Mouse (Mus musculus) layer of hippocampus, postnatal 14 days (tissue): ENCODE measurements around the gene Usp48. TPM values are rescaled to one million over a fixed set of nuclear protein-coding genes. Genes with fewer than 3 reads are reported as not detected.

Experiments
- DNase-seq, 2 experiments: peaks; one replicate each; pipeline ENCODE4 v3.0.0; 2021 to 2022; ENCODE audit warnings: low spot score in 2 of 2, mixed read lengths in 1 of 2
- total RNA-seq, 2 experiments: library from RNA; stranded (reverse); gene quantifications; 2 replicates each; pipeline ENCODE4 v1.2.3; 2021

Usp48 gene
- total RNA-seq, 2 experiments from 2014 or later, result 116 to 131 TPM

DNA sequence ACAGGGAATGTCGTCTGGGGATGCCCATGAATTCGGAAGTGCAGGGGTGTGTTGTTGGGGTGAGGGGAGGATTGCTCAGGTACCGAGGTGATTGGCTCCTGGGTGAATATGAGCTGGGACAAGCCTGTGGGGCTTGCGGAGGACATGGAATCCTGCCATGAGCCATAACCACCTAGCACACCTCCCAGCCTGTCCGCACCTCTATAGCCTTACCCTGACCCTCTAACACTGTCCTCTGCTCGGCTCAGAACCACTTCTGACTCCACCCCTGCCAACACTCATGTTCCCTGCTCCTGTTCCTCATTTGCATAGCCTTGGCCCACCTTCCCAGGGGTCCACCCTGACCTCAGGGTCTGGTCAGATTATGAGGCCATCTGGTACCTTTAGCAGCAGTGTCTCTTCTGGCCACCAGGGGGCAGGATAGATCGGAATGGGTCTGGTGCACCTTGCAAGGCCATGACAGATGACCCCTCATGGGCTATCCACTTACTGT lies 89.5 kb downstream of the Usp48 start:
- no peak for DNase-seq

DNA sequence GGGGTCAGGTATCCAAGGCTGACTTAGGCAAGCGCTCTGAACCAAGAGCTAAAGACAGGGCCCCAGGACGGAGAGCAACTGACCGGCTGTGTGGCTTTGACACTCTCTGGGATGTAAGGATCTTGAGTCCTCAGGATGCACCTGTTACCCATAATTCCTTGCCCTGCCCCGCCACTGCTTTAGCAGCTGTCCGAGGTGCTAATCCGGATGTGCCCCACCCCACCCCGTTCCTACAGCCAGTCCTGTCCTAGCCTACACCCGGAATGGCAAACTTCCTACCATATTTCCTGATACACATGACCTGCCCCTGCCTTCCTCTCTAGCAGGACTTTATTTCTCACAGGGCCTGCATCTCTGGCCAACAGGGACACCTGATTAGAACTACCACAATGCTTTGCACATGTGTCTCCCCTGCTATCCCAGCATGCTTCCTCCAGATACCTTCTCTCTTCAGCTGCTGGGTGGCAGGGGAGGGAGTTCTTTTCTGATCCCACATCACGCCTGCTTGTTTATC lies 91.3 kb downstream of the Usp48 start:
- DNase-seq, result no peak

DNA sequence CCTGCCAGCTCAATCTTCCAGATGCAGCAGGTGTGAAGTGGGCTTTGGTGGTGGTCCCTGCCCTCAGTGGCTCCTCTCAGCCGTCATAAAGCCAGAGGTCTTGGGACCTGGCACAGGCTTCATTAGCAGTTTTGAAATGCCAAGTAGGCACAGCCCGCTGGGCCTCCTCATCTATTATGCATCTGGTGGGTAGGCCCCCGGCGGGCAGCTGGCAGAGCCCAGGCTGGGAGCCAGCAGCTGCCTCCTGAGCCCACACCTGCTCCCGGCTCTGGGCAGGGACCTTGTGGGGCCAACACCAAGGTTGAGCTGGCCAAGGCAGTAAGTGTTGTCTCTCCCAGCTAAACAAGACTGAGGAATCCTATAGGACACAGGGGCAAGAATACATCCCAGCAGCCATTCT lies 92.7 kb downstream of the Usp48 start:
- no peak for DNase-seq

DNA sequence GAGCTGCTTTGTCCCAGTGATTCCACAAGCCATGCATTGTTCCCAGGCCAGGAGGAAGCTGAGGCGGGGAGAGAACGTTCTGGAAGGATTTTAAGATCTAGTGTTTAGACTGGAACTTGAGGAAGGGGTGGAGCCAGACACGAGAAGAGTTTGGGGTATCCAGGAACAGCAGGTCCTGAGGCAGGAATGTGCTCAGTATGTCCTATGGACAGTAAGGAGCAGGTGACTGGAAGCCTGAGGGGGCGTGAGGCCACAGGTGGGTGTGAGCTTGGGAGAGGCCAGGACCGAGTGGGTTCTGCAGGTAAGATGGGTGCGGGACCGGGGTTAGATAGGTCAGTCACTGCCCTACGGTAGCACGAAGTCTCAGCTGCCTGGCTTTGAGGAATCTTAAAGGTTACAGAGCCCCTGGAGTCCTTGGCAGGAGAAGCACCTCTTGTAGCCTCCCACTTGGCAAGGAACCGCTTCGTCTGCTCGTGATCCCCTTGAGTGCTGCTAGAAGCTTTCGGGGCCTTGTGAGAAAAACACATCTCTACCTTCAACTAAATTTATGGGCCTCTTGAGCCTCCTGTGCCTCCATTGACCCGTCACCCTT lies 93.8 kb downstream of the Usp48 start:
- DNase-seq, result no peak

DNA sequence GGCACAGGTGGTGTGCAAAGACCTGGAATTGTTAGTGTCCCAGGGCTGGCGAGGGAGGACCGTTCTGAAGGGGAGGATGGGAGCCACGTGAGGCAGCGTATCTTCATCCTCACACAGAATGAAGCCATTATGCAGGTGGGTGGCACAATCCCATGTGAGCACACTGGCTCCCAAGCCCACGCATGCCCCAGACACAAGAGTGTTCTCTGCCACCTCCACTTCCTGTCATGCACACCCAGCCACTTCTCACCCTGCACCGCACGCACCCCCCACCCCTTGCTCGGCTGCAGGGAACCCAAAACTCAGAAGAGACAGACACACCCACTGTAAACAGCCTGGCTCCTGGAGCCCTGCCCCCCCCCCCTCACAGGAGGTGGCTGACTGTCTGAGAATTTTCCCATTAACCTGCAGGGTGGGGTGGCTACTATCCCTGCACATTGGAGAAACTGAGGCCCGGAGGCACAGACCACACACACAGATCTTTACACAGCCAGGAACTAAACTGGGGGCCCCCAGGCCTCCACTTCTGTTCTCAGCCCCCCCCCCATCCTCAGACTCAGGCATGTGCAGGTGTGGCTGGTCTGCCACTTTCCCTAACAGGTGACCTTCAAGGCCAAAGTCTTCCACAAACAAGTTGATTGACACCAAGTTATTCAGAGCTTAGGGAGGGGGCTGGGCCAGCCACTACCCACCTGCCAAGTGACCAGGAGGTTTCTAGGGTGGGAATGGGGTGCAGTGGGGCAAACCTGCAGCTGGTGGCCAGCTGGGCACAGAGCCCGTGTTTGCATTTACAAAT lies 98.8 kb downstream of the Usp48 start:
- no peak for DNase-seq

DNA sequence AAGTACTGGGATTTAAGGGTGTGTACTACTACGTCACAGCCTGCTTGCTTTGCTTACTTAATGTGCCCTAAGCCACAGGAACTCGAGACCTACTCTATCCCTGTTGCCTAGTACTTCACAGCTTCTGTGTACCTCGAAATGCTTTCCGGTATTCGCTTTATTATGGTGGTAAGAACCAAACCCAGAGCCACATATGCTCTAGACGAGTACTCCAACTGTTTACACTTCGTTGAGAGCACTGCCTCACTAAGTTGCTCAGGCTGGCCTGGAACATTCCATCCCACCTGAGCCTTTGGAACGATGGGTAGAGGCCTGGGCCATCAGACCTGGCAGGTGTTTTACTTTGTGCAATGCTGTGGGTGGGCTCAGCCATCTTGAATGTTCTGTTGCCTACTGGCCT lies 101.7 kb downstream of the Usp48 start:
- no peak for DNase-seq

DNA sequence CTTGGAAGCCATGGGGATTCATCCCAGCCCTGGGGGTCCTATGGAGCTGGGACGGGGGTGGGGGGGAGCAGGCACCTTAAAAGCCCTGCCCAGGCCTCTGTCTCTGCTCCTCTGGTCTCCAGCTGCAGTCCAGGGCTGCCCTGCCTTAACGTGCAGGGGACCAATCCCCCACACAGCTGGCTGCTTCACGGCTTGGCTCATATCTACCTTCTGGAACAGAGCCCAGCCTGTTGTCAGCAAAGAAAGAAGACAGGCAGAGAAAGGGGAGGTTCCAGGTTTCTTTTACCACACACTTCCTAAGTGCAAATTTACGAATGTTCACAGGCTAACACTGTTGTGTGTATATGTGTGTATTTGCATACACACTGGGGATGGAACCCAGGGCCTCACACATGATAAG lies 102.3 kb downstream of the Usp48 start:
- no peak for DNase-seq

DNA sequence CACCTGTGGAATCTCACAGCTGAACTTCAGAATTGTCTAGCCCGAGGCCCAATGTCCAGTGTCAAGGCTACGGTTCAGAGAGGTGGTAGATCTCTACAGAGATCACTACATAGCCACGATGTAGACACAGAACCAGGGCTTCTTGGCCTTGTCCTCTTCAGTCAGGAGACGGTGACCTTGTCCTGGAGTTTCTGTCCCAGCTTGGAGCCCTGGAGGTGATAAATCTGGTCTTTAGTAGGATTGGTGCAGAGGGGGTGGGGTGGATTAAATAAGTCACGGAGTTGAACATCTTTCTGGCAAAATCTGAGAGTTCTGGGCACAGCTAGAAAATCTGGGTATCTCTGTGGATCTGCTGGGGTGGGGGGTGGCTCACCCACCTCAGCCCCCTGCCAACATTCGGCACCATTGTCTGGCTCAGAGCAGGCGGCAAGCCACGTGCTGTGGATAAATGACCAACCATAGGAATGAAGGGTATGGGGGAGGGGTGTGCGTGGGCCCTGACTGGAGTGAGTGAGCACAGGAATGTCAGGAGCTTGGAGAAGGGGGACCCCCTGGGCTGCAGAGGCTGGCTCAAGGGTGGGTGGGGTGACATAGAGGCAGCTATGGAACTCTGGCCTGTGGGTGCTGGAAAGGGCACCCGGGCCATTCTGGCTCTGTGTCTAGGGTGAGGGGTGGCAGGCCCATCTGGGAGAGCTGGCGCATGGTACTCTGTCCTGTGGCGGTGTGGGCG lies 103.8 kb downstream of the Usp48 start:
- DNase-seq, result no peak

DNA sequence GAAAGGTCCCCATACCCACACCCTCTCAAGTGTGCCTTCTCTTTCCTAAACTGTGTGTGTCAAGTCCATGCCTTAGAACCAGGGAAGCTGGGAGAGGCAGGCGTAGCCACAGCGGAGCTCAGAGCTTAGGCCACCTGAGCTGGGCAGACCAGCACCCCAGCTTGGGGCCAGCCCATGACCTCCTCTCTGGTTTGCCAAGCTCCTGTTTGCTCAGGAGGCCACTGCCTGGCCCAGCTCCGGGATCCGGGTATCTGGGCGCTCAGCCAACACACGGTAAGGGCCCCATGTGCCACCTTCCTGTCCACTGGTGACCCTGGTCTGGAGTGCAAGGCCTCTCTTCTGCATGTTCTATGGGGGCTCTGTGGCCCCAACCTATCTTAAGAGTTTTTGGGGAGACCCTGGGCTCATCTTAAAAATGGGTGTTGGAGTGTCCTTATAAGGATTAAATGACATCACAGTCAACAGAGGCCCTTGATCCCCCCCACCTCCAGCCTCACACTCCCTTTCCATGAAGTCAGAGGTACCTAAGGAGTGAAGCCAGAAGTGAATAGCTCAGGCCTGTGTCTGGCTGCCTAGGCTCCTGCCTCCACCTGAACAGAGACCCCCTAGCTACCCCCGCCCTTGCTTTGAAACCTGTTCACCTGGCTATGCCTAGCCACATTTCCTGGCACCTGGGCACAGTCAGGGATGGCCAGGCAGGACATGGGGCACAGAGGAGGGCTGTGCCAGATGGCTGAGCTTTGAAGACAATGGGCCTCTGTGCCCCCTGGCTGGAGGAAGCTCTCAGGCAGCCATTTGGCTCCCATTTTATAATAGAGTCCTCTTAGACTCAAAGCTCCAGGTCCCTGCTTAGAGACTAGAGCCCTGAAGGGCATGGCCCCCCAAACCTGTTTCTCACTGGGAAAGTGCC lies 104.8 kb downstream of the Usp48 start:
- no peak for DNase-seq

DNA sequence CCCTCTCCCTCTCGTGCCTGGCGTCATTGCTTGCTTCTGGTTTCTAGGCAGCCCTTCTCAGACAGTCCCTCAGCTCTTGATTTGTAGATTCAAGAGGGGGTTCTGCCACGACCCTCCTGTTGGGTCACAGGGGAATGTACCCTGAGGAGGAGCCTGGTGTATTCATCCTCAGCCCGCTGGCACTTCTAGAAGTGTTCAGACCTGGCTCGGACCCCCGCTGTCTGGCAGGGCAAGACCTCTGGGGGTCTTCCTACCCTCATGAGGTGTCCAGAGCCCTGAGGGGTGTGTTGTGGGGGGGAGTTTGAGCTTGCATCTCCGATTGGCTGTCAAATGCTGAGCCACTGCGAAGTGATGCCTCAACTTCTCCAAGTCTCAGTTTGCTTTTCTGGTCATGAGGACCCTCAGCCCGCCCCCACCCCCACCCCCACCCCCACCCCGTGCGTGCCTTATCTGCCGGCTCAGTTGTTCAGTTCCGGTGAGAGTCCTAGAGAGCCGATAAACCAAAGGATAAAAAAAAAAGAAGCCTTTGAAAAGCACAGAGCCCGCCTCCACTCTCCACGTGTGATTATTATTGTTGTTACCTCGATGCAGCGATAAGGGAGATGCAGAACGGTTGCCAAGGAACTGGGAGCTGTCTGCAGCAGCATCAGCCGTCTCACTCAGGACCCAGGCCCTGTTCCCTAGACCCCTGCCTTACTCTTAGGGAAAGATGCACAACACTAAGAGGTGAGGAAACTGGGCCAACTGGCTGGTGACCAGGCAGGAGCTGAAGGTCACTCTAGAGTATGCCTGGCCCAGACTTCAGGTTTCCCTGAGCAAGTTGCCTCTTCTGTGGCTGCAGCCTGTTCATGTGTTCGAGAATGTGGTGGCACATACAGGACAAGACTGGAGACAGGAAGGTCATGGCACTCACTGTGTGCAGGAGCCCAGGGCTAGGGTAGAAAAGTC lies 106.0 kb downstream of the Usp48 start:
- DNase-seq, result no peak

DNA sequence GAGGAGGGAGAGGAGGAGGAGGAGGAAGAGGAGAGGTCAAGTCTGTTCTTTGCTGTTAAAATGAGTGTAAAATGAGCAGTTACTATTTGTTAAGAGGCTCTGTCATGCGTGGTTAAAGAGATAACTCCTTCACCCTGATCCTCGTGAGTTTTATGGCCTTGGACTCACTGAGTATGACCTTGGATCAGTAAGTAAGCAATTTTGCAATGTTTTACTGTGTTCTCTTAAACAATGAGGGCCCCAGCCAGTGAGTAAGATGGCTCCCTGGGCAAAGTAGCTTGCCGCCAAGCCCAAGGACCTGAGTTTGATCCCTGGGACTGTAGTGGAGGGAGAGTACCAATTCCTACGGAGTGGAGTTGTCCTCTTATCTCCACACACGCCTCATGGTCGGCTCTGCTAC lies 107.4 kb downstream of the Usp48 start:
- no peak for DNase-seq

DNA sequence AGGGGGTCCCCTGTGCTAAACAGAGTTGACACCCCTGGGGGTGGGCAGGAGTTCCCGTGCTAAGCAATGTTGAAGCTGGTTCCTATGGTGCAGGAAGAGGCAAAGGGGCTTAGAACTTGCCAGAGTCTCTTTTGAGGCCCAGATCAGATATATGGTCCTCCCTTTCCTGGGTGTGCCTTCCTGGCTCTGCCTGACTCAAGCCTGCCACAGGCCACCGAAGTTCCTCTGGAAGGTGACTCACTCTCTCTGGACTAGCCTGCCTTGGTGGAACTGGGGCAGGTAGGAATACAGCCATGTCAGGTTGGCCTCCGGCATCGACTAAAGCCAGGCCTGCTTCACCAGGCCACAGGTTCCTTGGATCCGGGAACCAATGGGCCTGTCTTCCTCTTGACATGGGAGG lies 109.5 kb downstream of the Usp48 start:
- no peak for DNase-seq

DNA sequence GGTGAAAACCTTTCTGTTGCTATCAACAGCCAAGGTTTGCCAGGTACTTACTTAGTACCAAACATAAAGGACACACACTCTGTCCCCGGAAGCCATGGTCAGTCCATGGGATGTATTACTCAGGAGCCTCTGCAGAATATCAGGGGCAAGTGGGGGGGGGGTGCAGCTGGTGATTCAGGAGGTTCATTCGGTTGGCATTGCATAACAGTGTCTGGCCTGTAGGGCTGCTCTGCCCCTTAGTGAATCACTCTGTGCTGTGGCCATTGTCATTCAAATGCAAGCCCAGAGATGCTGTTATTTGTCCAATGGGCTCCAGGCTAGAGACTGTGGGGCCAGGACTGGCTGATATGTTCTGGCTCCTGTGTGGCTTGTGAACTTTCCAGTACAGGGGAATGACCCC lies 111.0 kb downstream of the Usp48 start:
- no peak for DNase-seq

DNA sequence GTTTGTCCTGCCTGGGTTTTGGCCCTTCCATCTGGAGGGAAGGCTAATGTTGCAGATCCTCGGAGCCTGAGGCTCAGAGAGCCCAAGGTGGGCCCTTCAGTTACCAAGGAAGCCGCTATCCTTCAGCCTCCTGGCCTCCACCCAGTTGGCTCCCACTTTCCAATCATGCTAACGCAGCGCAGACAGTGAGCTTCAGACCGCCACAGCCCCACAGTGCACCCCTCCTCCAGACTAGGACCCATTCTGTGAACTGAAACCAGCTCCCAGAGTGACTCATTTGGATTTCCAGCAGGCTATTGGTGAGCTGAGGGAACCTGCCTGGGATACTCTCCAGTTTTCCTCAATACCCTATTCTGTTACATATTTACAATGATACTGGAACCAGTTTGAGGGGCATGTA lies 111.8 kb downstream of the Usp48 start:
- DNase-seq, result no peak

DNA sequence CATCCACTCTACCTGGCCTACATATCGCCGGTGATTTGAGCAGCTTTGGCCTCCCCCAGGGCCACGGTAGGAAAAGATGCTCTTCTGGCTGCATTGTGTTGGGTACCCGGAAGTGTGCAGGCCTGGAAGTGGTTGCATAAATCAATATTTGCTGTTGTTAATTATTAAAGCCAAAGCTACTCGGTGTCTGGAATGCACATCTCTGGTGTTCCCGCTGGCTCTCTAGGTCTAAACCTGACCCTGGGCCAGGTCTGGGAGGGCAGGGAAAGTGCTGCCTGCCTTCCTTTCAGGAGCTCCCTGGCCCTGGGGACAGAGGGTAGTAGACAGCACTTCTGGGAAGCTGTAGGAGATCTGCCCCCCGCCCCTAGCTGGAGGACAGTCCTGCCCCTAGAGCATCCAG lies 113.0 kb downstream of the Usp48 start:
- no peak for DNase-seq

DNA sequence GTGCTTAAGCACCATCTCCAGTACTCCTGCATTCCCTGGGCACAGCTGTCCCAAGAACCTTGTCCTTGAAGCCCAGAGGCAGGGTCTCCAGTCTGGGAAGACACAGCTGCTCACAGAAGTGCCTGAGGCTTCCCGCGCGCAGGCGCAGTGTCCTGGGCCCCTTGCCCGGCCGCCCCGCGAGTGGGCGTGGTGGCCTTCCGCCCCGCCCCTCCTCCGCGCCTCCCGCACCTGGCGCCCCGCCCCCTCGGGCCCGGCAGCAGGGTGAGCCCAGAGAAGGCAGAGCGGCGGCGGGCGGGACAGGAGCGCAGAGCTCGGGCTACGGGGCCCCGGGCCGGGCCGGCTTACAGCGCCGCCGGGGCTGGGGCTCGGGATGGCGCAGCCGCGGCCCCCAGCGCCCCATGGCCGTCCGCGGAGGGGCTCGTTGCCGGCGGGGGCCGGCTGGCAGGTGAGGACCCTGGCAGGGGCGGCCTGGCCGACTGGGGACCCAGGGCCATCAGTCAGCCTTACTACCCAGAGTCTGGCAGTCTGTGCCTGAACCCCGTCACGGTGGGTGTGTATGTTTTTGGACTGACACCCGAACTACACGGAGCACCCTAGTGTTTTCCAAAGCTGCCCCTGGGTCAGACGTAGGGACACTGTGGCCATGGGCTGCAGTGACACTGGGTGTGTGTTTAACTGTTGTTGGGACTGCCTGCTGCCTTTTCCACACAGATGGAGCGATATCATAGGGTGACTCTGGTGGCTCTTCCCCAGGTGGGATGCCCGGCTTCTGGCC lies 113.8 kb downstream of the Usp48 start:
- DNase-seq, result peak in 1 of 2 experiments; percentile 68
